Mouse (Mus musculus): ENCODE measurements around the gene Rgp1.

- TF ChIP-seq CTCF (IDR thresholded peaks at IDR 0.05; ENCODE audit: extremely low read depth, insufficient read depth, insufficient read length, insufficient replicate concordance) (no peak), POLR2A (IDR thresholded peaks at IDR 0.05; ENCODE audit: low read depth, low read length) (no peak)
Observed at GRCm38 (mm10) chr4:43558631-43559356, 19.7 kb upstream of the Rgp1 start.

Data from spleen, adult 2 months (tissue).